Mouse (Mus musculus): Measurements from ENCODE around the gene Pkdcc.

DNA sequence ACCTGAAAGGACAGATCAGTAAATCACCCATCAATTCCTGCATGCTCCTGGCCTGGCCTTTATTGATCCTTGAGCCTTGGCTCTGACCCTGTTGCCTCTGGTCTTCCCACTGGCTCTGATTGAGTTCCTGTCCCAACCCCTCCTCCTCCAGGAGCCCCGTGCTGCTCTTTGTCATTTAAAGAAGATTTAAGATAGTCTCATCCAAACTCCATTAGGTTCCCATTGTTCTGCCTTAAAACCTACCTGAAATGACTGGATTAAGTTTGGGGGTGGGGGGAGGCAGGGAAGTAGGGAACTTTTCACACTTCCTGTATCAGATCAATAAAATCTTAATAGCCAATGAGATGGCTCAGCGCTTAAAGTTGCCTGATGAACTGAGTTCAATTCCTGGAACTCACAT, 33.4 kb downstream of the Pkdcc start:
- TF ChIP-seq CTCF (IDR thresholded peaks at IDR 0.05; ENCODE audit: insufficient read depth, low read length) = no peak
- no peak for TF ChIP-seq POLR2A (IDR thresholded peaks at IDR 0.05; ENCODE audit: borderline replicate concordance, extremely low read depth, low read depth, low read length)
